Mouse (Mus musculus) spleen, adult 18-20 months (tissue): Measurements from ENCODE around the gene Prr15.

Experiments used
- DNase-seq, 2 experiments: peaks; one replicate each; pipeline ENCODE4 v3.0.0; 2022; ENCODE audit warnings: mixed read lengths in 2 of 2

Prr15 gene

DNA sequence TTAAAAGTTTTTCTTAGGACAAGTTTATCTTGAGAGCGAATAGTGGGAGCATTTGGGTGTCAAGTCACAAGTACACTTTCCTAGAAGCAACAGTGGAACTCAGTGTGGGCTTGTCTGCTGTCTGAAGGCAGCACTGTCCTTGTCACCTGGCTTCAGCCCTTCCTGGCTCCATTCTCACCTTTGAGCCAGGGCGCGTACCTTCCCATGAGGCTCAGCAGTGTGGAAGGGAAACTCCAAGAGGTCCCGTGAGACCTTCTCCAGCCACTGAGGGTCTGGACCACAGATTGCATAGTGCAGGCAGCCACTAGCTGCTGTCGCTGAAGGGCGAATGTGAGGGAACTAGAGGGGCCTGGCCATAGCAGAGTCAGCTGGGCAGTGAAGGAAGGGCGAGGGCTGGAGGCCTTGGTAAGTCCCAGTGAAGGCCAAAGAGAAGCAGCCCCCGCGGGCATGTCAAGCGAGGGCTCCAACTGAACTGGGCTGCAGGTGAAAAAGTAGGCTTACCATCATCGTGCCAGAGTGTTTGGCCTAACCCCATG is 7.5 kb downstream of the Prr15 start:
- DNase-seq: no peak

DNA sequence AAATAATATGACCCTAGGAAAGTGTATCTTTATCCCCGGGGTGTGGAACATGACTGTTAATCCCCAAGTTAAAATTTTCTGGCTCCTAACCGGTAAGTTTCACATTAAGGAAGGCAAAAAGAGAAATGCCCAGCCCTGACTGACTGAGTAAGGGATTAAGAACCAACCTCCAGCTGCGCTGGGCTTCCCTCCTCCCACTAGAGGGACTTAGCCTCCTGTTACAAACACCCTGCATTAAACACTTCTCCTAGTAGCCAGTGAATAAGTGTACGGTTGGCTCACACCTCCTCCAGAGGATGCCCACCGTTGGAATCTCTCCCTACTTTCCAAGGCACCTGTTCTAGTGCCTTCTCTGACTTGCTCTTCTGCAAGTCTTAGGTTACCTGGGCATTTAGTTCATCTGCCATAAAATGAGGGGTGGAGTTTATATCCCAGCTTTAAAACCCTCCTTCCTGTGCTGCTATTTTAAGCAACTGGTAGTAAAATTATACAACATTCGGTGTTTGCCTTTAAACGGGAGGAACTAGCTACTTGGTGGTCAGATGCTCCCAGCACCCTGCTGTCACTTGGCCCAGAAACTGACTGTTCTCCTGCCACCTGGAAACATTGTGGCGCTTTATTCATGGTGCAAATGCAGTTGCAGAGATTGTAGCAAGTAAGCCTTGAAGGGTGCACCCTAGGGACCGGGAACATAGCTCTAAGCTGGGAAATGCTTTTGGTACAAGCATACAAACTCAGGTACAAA is 8.2 kb downstream of the Prr15 start:
- no peak for DNase-seq

DNA sequence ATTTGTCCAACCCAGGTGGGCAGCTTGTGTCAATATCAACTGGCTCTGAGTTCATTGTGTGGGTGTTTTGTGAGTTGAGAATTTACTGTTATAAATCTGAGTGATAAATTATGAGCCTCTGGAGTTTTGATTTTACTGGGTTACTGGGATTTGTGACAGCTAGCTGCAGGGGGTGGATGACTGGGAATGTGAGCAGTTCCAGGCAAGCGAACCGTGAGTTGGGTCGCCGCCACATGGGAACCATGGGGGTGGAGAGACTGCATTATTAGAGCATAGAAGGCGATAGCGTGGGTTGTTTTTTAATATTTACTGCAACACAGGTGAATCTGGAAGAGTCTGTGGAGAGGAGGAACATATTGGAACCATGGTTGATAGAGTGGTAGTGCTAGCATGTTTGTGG is 11.7 kb downstream of the Prr15 start:
- DNase-seq: no peak

DNA sequence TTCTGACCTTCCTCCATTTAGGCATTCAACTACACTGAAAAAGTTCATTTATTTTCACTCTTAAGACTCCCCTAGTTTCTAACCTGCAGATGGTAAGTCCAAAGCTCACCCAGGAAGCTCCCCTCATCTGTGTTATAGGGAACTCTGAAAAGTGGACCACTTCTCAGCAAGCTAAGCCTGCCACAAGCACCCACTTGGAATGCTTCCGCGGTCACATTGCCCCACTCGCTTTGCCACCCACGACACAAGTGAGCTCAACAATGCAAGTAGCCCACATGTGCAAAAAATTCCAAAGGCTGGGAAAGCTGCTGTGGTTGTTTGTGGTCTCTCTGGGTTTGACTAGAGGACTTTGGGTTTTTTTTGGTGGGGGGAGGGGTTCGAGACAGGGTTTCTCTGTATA is 15.5 kb downstream of the Prr15 start:
- DNase-seq: no peak

DNA sequence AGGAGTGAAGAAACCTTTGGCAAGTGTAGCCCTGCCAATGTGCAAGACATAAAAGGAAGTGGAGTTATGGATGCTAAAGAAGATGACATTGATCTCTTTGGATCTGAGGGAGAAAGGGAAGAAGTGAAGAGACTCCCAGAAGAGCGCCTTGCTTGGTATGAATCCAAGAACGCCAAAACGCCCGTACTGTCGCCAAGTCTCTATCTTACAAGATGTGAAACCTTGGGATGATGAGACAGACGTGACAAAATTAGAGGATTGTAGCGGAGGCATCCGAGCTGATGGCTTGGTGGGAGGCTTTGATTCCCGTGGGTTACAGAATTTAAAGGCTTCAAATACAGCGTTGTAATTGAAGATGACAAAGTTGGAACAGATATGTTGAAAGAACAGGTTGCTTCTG is 16.6 kb downstream of the Prr15 start:
- no peak for DNase-seq

DNA sequence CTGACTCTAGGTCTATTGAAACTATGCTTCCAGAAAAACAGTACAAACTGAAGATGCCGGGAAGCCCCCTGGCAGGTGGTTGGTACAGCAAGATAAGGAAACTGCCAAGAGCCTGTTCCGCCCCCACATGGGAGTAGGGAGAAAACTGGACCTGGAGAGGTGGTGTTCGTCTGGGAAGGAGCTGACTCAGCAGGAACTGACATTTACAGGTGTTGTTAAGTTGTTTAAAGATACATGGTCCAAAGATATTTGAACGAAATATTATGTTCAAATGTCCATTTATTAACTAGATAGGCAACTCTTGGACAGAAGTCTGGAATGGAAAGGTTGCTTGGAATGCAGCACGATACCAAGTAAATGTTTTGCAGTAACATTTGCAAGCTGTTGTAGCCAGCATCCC is 26.2 kb downstream of the Prr15 start:
- no peak for DNase-seq

DNA sequence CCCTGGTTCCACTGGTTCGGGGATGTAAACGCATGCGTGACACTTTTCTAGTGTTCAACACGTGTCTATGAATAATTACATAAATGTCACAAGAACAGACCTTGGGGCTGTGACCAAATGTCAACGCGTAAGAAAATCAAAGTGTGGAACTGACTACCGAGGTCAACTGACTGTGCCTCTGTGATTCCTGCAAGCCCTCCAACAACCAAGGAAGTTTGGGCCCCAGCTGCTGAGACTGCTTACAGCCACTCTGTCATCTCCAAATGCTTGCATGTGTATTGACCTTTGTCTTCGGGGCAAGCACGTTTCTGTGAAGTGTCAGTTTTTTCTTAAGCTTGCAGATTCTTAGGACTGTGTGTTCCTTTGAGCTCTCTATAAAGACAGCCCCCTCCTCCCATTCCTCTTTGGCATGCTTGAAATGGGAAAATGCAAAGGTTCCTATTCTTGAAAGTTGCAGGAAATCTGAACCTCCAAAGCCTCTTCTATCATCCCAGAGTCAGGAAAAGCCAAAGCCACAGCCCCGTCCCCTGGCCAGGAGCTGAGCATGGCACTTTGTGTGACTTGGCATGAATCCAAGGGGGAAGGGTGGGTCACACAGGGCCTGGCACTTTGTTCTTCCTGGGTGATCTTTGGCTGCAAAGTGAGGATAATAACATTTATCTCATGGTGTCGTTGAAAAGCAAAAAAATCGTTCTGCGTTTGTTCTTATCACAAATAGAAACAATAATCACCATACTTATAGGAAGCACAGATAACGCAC is 27.5 kb downstream of the Prr15 start:
- no peak for DNase-seq

DNA sequence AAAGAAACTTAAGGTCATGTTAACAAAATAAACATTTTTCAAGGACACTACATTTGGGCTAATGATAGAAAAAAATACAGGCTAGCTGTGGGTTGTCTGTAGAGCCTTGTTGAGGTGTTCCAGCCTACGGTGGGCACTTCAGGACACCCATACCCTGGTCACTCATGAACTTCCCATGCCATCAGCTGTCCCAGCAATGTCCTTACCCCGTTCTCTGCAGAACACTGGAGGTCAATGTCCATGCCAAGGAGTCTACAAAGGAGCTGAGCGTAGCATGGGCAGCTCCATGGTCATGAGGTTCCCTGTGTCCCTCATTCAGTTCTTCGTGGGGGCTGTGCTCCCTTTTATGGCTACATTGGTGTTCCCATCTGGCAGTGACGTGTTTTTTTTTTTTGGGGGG is 28.1 kb downstream of the Prr15 start:
- DNase-seq: no peak

DNA sequence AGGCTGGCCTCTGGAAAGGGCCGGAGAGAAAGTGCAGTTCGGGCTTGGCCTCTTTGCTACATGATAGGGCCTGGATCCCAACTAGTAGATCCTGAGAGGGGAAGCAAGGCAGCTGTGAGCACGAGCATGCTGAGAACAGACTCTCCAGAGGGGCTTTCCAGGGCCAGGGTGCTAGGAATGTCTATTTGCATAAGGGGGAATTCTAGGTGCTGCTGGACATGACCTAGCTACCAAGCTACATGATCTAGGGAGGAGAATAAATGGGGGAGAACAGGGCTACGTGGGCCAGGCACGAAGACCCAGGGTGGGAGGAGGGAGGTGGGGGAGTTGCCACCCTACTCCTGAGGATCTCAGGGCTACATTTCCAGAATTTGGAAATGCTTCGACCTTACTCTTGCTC is 30.0 kb downstream of the Prr15 start:
- DNase-seq: no peak

DNA sequence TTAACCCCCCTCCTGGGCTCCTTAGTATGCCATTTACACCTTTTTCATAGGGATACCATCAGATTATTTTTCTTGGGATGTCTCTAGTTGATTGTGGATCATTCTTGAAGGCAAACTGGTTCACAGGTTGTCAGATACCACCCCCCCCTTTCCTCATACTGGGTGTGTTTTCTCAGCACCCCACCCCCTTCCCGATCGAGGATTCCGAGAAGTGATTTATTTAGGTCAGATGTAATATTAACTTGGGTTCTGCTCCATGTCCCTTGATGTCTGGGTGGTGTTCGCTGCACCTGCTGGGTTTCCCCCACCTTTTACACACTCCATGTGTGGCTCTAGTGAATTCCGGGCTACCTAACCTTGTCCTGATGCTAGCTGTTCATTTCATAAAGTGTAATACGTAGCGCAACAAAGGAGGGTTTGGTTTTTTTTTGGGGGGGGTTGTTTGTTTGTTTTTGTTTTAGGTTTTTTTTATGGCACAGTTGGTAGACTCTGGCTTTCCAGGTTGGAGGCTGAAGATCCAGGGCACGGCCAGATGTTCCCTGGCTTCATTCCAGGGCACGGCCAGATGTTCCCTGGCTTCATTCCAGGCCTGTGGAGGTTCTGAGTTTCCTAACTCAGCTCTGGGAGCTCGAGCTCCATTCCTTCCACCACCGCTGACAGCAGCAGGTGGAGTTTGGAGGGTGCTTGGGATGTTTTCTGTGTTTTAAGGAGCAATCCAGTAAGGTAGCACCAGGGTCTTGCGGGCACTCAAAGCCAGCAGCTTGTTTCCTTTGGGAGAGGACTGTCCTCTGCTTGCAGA is 37.1 kb downstream of the Prr15 start:
- DNase-seq: no peak

DNA sequence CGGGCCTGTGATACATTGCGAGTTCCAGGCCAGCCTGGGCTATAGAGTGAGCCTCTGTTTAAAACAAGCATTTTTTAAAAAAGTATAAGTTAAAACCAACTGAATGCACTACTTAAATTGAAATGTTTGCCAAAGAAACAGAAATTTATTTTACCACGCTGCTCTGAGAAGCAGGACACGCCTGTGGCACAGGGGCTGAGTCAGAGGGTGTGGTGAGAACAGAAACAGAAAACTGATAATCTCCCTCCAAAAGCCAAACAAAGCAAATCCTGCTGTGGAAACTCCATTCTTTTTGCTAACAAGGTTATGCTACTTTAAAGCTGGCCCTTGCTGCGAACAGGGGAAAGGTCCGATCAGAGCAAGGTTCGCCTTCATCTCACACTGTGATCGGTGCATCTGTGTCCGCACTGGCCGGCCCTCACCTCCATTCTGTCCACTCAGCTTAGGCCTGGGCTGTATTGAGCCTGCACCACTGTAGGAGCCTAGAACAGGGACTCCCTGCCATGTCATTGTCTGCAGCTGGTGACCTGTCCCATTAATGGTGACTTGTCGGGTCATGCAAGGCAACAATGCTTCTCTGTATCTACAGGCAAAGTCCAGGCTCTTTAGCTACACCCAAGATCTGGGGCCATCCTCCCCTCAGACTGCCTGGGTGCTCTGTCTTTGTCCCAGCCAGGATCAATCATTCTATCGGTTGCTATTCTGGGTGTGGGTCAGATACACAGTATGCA is 38.9 kb downstream of the Prr15 start:
- no peak for DNase-seq

DNA sequence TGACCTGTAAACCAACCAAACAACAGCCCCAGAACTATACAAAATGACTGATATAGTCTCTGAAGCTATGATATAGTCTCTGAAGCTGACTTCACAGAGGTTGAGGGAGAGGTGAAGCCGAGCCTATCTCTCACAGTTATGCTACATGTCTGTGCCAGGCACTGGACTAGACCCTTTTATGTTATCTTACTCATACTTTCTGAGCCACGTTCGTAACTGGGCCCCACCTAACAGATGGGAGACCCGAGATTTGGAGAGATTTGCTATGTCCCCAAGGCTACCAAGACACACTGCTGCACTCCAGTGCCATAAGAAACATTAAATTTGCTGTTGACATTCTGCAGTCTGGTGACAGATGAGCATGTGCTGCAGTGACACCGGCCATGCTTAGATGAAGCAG is 41.0 kb downstream of the Prr15 start:
- DNase-seq: no peak

DNA sequence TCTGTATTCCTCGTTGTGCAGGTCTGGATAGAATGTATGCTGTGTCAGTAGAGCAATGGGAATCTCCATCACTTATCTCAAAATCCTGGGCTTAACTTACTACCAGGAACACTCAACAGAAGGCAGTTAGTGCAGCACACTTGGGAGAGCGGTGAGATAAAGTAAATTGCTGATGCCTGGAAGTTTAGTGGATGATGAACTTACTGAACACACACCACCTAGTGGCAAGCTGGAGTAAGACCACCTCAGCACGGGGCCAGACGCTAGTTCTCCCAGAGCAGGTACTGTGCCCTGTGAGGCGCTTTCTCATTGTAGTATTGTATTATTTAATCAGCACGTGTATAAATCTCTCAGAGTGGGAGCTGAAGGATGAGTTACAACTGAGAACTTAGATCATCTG is 42.4 kb downstream of the Prr15 start:
- peak in 1 of 2 experiments; percentile 11 for DNase-seq

DNA sequence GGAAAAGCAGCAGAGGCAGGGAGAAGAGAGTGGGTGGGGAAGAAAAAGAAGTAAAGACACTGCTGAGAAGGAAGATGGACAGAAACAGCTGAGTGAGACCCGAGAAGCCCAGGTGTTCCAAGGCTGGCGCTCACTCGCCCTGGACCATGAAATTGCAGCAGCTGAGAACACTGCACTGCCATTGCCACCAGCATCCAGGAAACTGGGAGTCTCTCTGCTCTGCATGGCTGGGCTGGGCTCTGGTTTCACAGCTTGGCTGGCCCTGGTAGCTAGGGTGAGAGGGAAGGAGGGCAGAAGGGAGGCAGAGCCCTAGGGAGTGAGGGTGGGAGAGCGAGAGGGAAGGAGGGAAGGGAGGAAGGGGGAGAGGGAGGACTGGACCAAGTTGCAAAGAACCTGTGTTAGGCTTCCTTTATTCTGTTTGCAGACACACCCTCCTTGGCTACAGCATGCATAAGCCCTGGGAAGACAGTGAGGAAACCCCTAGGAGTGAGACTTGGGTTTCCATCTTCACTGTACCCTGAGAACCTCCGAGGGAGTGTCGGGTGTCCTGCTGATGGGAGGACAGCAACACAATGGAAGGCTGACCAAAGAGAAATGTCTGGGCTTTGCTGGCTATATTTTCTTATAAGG is 44.4 kb downstream of the Prr15 start:
- DNase-seq: no peak

DNA sequence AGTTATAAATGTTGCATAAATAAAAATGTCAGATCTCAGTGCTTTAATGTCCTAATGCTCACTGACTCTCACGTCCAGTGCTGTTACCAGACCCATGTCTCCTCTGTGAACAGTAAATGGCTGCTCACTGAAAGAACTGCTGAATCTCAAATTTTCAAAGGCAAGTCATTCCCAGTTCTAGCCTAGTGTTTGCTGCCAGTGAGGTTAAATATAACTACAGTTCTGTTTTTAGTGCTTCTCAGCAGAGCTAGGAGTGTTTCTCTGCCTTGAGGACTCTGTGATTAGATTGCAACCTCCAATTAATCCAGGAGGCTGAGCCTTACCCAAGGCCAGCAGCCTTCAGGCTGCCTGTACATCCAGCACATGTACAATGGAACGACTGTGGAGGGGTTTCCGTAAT is 46.2 kb downstream of the Prr15 start:
- DNase-seq: no peak

DNA sequence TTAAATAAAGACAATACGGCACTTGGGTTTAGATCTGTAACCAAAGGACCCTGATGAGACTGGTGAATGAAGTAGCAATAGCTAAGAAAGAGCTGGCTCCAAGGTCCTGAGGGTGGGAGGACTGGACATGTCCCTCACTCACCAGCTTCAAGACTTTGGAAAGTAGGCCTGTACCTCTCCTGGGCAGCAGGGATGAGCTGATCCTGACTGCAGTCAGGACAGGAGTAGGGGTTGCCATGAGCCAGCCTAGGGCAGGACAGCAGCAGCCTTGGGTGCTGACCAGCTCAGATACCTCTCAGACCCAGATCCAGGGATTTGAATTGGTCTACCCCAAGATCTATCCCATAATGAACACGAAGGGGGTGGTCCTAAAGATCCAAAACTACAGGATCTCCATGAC is 53.7 kb downstream of the Prr15 start:
- no peak for DNase-seq
